Mouse (Mus musculus): Measurements from ENCODE around the gene Rasal3.

- peak; percentile 53 for TF ChIP-seq CTCF (IDR thresholded peaks at IDR 0.05)
- TF ChIP-seq POLR2A (IDR thresholded peaks at IDR 0.05; ENCODE audit: insufficient read depth, low read depth, low read length): peak; percentile 30; the same call in 1 of the 2 replicates
- TF ChIP-seq EP300 (IDR thresholded peaks at IDR 0.05; ENCODE audit: insufficient read depth, low read depth, low read length): 0 out of 2 replicates have a peak, but pooled peaks have one; percentile 39
These were observed 39.1 kb downstream of the Rasal3 start for GRCm38 (mm10) chr17:32364331-32364730.

Measured in heart, adult 2 months (tissue).